Mouse (Mus musculus) adrenal gland, postnatal 25 days (tissue): ENCODE data around the gene Stt3b. TPM values are rescaled to one million over a fixed set of nuclear protein-coding genes. Genes with fewer than 3 reads are reported as not detected.
"Not testable (repeated sequence)": the region's sequence is repeated elsewhere in the genome, so short reads cannot be mapped to it uniquely, and the experiment has no call there.

Source experiments
- DNase-seq: peaks from one replicate; pipeline ENCODE4 v3.0.0; 2021; ENCODE audit warnings: mixed read lengths
- total RNA-seq: library from RNA; stranded (reverse); gene quantifications from 2 replicates; pipeline ENCODE4 v1.2.3, GENCODE M21; 2021

The Stt3b gene
- total RNA-seq, 1 experiment from 2014 or later: 116 TPM

GRCm38 (mm10) chr9:115318621-115319375 lies 8.6 kb upstream of the Stt3b start:
- no peak for DNase-seq

DNA sequence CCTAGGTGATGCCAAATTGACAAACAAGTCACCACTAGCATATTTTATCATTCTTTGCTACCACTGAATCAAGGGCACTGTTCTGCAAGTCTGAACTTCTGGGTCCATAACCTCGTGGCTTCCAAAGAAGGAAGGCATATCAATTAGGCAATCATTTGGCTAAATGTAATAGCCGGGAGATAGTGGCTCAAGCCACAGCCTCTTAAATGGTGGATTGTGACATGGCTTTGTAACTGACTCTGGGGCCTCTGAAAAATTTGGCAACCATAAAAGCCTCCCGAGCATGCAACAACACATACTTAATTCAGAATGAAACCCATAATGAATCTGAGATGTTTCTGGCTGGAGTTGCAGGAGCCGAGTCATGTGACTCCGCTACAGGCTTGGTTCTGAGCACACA lies 6.8 kb upstream of the Stt3b start:
- no peak for DNase-seq

DNA sequence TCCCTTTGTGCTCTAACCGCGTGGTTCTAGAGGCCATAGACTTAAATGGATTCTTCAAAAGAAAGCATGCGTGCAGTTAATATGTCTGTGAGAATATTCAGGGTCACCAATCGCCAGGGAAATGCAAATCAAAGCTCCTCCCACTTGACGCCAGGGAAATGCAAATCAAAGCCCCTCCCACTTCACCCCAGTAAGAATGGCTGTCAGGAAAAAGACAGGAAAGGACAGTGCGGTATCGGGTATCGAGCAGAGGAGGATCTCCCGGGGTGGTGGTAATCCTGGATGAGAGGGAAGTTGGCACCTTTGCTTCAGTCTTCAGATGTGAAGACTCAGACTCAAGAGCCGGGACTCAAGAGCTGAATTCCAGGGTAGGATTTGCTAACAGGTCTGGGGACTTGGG lies 4.3 kb upstream of the Stt3b start:
- no peak for DNase-seq

- no peak for DNase-seq
These were observed 3.6 kb upstream of the Stt3b start for GRCm38 (mm10) chr9:115313830-115314229.

DNA sequence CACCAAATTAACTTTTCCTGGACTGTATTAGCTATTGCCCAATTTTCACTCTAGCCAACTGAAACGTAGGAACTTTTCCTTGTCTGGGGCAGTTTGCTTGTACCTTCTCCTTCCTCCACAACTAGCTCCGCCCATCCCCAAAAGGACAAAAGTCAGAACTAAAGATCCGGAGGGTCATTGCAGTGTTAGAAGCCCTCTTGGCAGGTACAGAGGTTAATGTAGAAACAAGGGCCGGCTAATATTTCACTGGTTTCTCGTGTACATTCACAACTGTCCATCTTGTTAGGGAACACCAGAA lies 951 bp upstream of the Stt3b start:
- no peak for DNase-seq

DNA sequence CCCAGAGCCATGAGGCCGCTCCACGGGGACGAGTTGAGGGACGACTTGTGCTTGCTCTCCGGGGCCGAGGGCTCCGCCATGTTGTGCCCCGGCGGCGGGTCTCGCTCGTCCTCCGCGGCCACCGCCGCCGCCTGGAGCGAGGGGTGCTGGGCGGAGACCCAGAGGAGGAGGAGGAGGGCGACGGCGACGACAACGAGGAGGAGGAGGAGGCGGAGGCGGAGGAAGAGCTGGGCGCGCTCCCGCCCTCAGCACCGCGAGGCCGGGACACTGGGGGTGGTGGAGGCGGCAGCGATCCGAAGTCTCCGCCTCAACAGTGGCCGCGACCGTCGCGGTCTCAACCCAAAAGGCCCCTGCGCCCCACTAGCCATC lies 260 bp downstream of the Stt3b start:
- DNase-seq: peak; percentile 81

- DNase-seq: peak; percentile 39
These were observed 745 bp downstream of the Stt3b start for GRCm38 (mm10) chr9:115309381-115309971.

GRCm38 (mm10) chr9:115308941-115309380 lies 1.3 kb downstream of the Stt3b start:
- DNase-seq: no peak

- no peak for DNase-seq
These were observed 1.8 kb downstream of the Stt3b start for GRCm38 (mm10) chr9:115308401-115308800.

- no peak for DNase-seq
These were observed 4.0 kb downstream of the Stt3b start for GRCm38 (mm10) chr9:115306202-115306601.

GRCm38 (mm10) chr9:115304149-115304548 lies 6.1 kb downstream of the Stt3b start:
- DNase-seq: no peak

DNA sequence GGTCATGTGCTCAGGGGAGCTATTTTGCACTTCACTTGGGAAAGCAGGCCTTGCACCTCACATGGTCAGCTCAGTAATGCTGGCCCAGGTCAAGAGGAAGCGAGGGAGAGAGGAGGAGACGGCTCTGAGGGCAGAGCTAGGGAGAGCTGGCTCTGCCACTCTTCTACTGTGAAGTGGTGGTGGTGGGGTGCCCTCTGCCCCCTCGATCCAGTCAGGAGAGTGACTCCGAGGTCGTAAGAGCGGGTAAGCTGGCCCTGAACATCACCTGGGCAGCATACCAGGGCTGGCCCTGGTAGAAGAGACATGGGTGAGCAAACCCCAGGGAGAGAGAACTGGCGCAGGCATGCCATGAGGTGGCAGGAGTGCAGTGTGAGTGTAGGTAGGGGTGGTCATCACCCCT lies 8.6 kb downstream of the Stt3b start:
- DNase-seq: no peak

GRCm38 (mm10) chr9:115301002-115301579 lies 9.1 kb downstream of the Stt3b start:
- no peak for DNase-seq

DNA sequence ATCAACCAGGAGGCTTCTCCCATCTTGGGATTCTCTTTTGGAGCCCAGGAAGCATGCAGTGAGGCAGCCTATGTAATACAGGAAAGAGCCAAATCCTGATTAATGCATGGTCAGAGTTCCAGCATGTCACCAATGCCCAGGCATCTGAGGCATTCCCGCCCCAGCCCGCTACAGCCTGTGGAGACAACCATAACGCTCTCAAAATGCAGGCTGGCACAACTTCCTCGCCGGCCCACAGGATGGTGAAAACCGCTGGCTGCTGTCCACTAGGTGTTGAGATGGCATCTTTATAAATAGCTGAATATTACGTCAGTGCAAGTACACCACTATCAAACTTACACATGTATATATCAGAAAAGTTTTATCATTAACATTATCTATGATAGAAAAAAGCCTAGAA lies 13.5 kb downstream of the Stt3b start:
- DNase-seq: no peak

GRCm38 (mm10) chr9:115293920-115294594 lies 16.2 kb downstream of the Stt3b start:
- no peak for DNase-seq

DNA sequence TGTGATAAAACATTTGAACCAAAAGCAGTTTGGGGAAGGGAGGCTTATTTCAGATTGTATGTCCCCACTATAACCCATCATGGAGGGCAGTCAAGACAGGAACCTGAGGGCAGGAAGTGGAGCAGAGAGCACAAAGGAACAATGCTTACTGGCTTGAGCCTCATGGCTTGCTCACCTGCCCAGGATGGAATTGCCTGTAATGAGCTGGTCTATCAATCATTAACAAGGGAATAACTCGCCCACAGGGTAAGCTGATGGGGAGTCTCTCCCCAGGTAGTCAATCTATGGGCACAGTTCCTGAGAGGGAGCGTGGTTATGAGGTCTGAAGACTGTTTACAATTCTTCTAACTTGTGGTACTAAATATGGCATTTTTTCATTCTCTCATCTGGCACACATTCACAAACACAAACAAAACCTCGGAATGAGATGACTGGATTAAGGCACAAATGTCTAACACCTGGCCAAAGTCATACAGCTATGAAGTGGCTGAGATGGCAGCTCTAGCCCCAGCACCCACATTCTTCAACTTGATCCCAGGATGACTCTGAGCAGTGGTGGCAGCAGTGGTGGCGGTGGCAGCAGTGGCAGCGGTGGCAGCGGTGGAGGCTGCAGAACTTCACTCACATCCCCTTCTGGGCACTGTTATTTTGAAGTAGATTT lies 22.3 kb downstream of the Stt3b start:
- DNase-seq: no peak

GRCm38 (mm10) chr9:115284385-115284784 lies 25.8 kb downstream of the Stt3b start:
- DNase-seq: no peak

- no peak for DNase-seq
These were observed 26.8 kb downstream of the Stt3b start for GRCm38 (mm10) chr9:115283403-115283802.

DNA sequence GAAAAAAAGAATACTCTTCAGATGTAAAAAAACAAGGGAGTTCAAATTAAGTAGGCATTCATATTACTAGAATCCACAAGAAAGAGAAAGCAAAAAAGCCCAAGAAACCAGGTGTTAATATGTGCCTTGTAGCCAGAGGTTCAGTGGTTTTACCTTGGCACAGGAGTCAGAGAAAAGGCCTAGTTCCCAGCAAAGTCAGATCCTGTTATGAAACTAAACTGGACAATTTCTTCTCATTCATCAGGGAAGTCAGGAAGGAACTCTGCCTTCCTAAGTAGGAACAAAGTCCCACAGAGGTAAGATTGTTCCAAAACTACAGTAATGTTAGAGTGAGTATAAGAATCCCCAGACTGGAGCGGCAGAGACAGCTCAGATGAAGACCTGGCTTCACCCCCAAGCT lies 31.6 kb downstream of the Stt3b start:
- no peak for DNase-seq

- no peak for DNase-seq
These were observed 35.4 kb downstream of the Stt3b start for GRCm38 (mm10) chr9:115274806-115275205.

DNA sequence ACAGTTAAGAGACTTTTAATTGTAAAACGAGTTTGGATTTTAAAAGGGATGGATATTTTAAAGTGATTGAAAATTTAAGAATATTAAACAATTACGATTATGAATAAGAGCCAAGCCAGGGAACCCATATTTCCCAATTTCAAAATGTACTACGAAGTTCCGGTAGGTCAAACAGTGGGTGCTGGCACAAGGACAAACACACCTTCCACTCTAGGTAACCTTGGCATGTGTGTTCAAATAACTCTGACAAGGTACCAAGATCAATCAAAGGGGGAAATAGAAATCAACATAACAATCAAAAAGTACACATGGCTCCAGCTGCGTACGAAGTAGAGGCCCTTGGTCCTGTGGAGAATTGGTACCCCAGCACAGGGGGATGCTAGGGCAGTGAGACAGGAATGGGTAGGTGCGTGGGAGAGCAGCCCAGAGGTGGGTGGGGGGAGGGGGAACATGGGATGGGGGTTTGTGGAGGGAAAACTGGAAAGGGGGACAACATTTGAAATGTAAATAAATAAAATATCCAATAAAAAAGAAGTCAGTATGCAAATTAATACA lies 37.0 kb downstream of the Stt3b start:
- DNase-seq: no peak

- DNase-seq: not testable (repeated sequence)
These were observed 37.8 kb downstream of the Stt3b start for GRCm38 (mm10) chr9:115272451-115272850.

- DNase-seq: no peak
These were observed 38.7 kb downstream of the Stt3b start for GRCm38 (mm10) chr9:115271556-115271955.
